20 mouse cellular contexts compared by ENCODE assay signal in genomic region chr17:43754687-43755086, GRCm38 (mm10). TPM values are rescaled to one million over a fixed set of nuclear protein-coding genes. Genes with fewer than 3 reads are reported as not detected.
A peak's percentile ranks its signal among the peaks of the same experiment; 100 is the strongest.
DNase-seq lines count a peak whose midpoint lies in the region; ATAC-seq lines count a peak whose summit lies in the region.
"Had no signal": no experiment of that assay in that cellular context is flagged by ENCODE, and none has a peak within 500 bp of the region (broad histone marks: within the 10 kb centered on the region; RNA-seq: fewer than 3 reads in every experiment).

No protein-coding gene starts in this region.

- 68% methylated on average over 5 of the region's 5 CpGs for WGBS in hindbrain, embryonic 11.5 days
- WGBS in hindbrain, embryonic 16.5 days = 68% methylated on average over 5 of the region's 5 CpGs
- 81% methylated on average over 5 of the region's 5 CpGs for WGBS in midbrain, embryonic 14.5 days
- WGBS in midbrain, embryonic 13.5 days = 86% methylated on average over 5 of the region's 5 CpGs

- H3K4me1 ChIP-seq in hindbrain, embryonic 11.5 days (replicated peaks; ENCODE audit: control insufficient read depth, insufficient read depth, low read length) = no peaks in the 10 kb centered on the region
- no peaks in the 10 kb centered on the region for H3K4me1 ChIP-seq in hindbrain, embryonic 16.5 days (ENCODE audit: control insufficient read depth, insufficient read depth, low read depth, low read length)
- no peaks in the 10 kb centered on the region for H3K4me1 ChIP-seq in midbrain, embryonic 14.5 days (ENCODE audit: control insufficient read depth, insufficient read depth, low read length)
- no peaks in the 10 kb centered on the region for H3K4me1 ChIP-seq in midbrain, embryonic 13.5 days (replicated peaks)
- H3K4me1 ChIP-seq: liver, embryonic 15.5 days; neural tube, embryonic 15.5 days had no signal

- no peak overlapping the region for H3K9ac ChIP-seq in hindbrain, embryonic 11.5 days (ENCODE audit: low read depth, low read length)
- no peak overlapping the region for H3K9ac ChIP-seq in hindbrain, embryonic 16.5 days (ENCODE audit: low read depth, low read length)
- no peak overlapping the region for H3K9ac ChIP-seq in midbrain, embryonic 14.5 days (replicated peaks; ENCODE audit: low read length)
- H3K9ac ChIP-seq in midbrain, embryonic 13.5 days (replicated peaks) = no peak overlapping the region
- H3K9ac ChIP-seq: heart, embryonic 13.5 days; liver, embryonic 15.5 days; neural tube, embryonic 15.5 days had no signal

- no peak overlapping the region for H3K4me3 ChIP-seq in hindbrain, embryonic 11.5 days (ENCODE audit: low read depth, low read length)
- no peak overlapping the region for H3K4me3 ChIP-seq in hindbrain, embryonic 16.5 days (ENCODE audit: low read length)
- no peak overlapping the region for H3K4me3 ChIP-seq in midbrain, embryonic 14.5 days (replicated peaks; ENCODE audit: low read depth, low read length)
- H3K4me3 ChIP-seq in midbrain, embryonic 13.5 days (replicated peaks) = no peak overlapping the region
- H3K4me3 ChIP-seq: erythroblast, embryonic 14.5 days; heart, embryonic 13.5 days; liver, embryonic 15.5 days; neural tube, embryonic 15.5 days had no signal

- H3K4me2 ChIP-seq in hindbrain, embryonic 11.5 days (replicated peaks; ENCODE audit: low read depth, low read length) = no peak overlapping the region
- H3K4me2 ChIP-seq in hindbrain, embryonic 16.5 days (ENCODE audit: low read length) = no peak overlapping the region
- H3K4me2 ChIP-seq in midbrain, embryonic 14.5 days (ENCODE audit: low read length) = no peak overlapping the region
- no peak overlapping the region for H3K4me2 ChIP-seq in midbrain, embryonic 13.5 days (replicated peaks)
- H3K4me2 ChIP-seq: heart, embryonic 13.5 days; liver, embryonic 15.5 days; neural tube, embryonic 15.5 days had no signal

- H3K27ac ChIP-seq in hindbrain, embryonic 11.5 days (ENCODE audit: low read depth, low read length) = no peak overlapping the region
- no peak overlapping the region for H3K27ac ChIP-seq in hindbrain, embryonic 16.5 days (ENCODE audit: low read depth, low read length)
- no peak overlapping the region for H3K27ac ChIP-seq in midbrain, embryonic 14.5 days (replicated peaks; ENCODE audit: low read depth, low read length)
- no peak overlapping the region for H3K27ac ChIP-seq in midbrain, embryonic 13.5 days
- H3K27ac ChIP-seq: heart, embryonic 13.5 days; liver, embryonic 15.5 days; neural tube, embryonic 15.5 days had no signal

- DNase-seq in gastrocnemius, adult 18-20 months (ENCODE audit: low spot score) = peak; percentile 33
- DNase-seq in gastrocnemius, postnatal 4 days (ENCODE audit: low spot score in 2 of 2) = no peak
- peak; percentile 4 for DNase-seq in hindbrain, embryonic 11.5 days (ENCODE audit: low spot score)
- DNase-seq in midbrain, embryonic 14.5 days = peak; percentile 36
- DNase-seq in adrenal gland, postnatal 10 days = no peak
- no peak for DNase-seq in testis, postnatal 14 days (ENCODE audit: low spot score)
- DNase-seq: B cell, adult 2 months; cerebellum, adult 11-12 months; retina, postnatal 1 day; spleen, adult 18-20 months; thymus, postnatal 36 days had no signal

- no peaks in the 10 kb centered on the region for H3K36me3 ChIP-seq in hindbrain, embryonic 11.5 days (ENCODE audit: control insufficient read depth, insufficient read depth, low read length)
- H3K36me3 ChIP-seq in hindbrain, embryonic 16.5 days (ENCODE audit: control insufficient read depth, insufficient read depth, low read length) = no peaks in the 10 kb centered on the region
- no peaks in the 10 kb centered on the region for H3K36me3 ChIP-seq in midbrain, embryonic 14.5 days (ENCODE audit: control insufficient read depth, insufficient read depth, low read length)
- H3K36me3 ChIP-seq in midbrain, embryonic 13.5 days = no peaks in the 10 kb centered on the region
- H3K36me3 ChIP-seq: G1E; liver, embryonic 15.5 days; neural tube, embryonic 15.5 days had no signal

- ATAC-seq in hindbrain, embryonic 11.5 days (ENCODE audit: low FRiP score) = no peak
- ATAC-seq in hindbrain, embryonic 16.5 days = no peak
- no peak for ATAC-seq in midbrain, embryonic 14.5 days (ENCODE audit: low FRiP score, low TSS enrichment)
- ATAC-seq in midbrain, embryonic 13.5 days = no peak

- H3K27me3 ChIP-seq in hindbrain, embryonic 11.5 days (ENCODE audit: control insufficient read depth, insufficient read depth, low read length) = no peaks in the 10 kb centered on the region
- no peaks in the 10 kb centered on the region for H3K27me3 ChIP-seq in hindbrain, embryonic 16.5 days (replicated peaks; ENCODE audit: control insufficient read depth, insufficient read depth, low read length)
- H3K27me3 ChIP-seq in midbrain, embryonic 14.5 days (ENCODE audit: control insufficient read depth, insufficient read depth, low read length) = no peaks in the 10 kb centered on the region
- H3K27me3 ChIP-seq in midbrain, embryonic 13.5 days = no peaks in the 10 kb centered on the region
- H3K27me3 ChIP-seq: heart, embryonic 13.5 days; liver, embryonic 15.5 days; neural tube, embryonic 15.5 days had no signal

- H3K9me3 ChIP-seq in hindbrain, embryonic 11.5 days (ENCODE audit: control insufficient read depth, low read length) = no peaks in the 10 kb centered on the region
- H3K9me3 ChIP-seq in hindbrain, embryonic 16.5 days (ENCODE audit: control insufficient read depth, low read length) = no peaks in the 10 kb centered on the region
- H3K9me3 ChIP-seq in midbrain, embryonic 14.5 days (ENCODE audit: control insufficient read depth, low read length) = no peaks in the 10 kb centered on the region
- no peaks in the 10 kb centered on the region for H3K9me3 ChIP-seq in midbrain, embryonic 13.5 days
- H3K9me3 ChIP-seq: heart, embryonic 13.5 days; liver, embryonic 15.5 days; neural tube, embryonic 15.5 days had no signal

RNA-seq across cellular contexts. Expression of gene Rcan2, which starts 46.5 kb away (rescaled TPM):
- 10 to 100 TPM; 51.9 to 60.3 TPM for total RNA-seq in gastrocnemius, adult 18-20 months (2021)
- total RNA-seq in gastrocnemius, postnatal 4 days (2021) = 10 to 100 TPM; 24.0 to 25.1 TPM
- polyA plus RNA-seq in hindbrain, embryonic 11.5 days (2014; fragmentation: Nextera tagmentation; extraction: Ambion mirVana) = 32.3 and 37.6 TPM in 2 replicates
- polyA plus RNA-seq in hindbrain, embryonic 16.5 days (2015; fragmentation: Nextera tagmentation; extraction: Ambion mirVana) = 136 and 147 TPM in 2 replicates
- polyA plus RNA-seq in midbrain, embryonic 14.5 days (2014; fragmentation: Nextera tagmentation; extraction: Ambion mirVana) = 68.5 and 79.4 TPM in 2 replicates
- polyA plus RNA-seq in midbrain, embryonic 13.5 days (2015; fragmentation: Nextera tagmentation; extraction: Ambion mirVana) = 62.3 and 62.8 TPM in 2 replicates
- 10 to 100 TPM; 10.2 to 12.6 TPM for total RNA-seq in adrenal gland, postnatal 10 days (2021)
- total RNA-seq: megakaryocyte progenitor cell, adult 5-6 weeks; monocyte, adult 5-6 weeks had no signal
- polyA plus RNA-seq: erythroblast, embryonic 14.5 days; G1E had no signal

Comparison
In these comparisons a context has a peak if more than half of its experiments do, and no peak if none do; other contexts are left out.
1. DNase-seq: peak in gastrocnemius, adult 18-20 months (single experiment), hindbrain, embryonic 11.5 days (single experiment) and midbrain, embryonic 14.5 days (single experiment); none in gastrocnemius, postnatal 4 days (0 of 2), adrenal gland, postnatal 10 days (single experiment) and testis, postnatal 14 days (single experiment).